Mouse (Mus musculus): ENCODE data around the gene Tjp2.
"Not testable (repeated sequence)": the region's sequence is repeated elsewhere in the genome, so short reads cannot be mapped to it uniquely, and the experiment has no call there.

Gene Tjp2

DNA sequence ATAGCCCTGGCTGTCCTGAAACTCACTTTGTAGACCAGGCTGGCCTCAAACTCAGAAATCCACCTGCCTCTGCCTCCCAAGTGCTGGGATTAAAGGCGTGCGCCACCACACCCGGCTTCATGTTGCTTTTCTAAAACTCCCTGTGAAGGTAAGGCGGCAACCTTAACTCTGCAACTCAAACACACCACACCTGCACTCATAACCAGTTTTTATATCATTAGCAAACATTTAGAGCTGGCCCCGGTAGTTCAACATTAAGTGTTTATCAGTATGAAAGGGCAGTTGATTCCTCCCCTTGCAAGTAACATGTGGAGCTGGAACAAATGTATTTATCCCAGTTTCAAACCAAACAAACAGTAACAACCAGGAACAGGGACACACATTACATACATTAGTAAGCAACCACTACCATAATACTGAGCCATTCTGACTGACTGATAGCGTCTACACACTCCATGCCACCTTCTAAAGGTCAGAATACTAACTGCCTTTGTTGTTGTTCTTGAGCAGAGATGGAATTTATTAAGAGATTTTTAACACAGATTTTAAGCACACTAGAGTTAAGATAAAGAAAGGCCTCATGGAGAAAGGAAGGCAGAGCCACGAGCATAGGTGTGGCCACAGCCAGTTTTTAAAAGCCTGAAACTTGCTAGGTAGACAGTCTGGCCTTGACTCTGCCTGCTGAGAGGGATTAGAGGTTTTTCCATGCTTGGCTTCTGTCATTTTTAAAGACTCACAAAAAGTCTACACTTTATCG lies 101.1 kb downstream of the Tjp2 start:
- no peak for DNase-seq (ENCODE audit: low read depth)

DNA sequence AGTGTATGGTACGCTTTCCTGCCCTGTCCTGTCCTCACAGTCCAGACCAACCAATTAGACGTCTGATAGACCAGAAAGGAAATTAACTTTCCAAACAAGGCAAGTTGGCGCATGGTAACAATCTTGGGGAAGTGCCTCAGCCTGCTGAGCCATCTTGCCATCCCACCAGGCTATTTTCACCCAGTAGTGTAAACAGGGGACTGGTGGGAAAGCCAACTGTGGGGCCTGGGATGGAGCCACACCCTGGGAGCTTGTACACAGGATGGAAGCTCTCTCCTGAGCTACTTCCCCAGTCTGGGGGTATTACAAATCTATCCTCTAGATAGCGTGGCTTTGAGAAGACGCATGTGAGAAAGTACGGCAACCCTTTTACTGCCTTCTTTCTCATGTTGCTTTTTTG lies 101.7 kb downstream of the Tjp2 start:
- DNase-seq (ENCODE audit: low read depth): no peak

DNA sequence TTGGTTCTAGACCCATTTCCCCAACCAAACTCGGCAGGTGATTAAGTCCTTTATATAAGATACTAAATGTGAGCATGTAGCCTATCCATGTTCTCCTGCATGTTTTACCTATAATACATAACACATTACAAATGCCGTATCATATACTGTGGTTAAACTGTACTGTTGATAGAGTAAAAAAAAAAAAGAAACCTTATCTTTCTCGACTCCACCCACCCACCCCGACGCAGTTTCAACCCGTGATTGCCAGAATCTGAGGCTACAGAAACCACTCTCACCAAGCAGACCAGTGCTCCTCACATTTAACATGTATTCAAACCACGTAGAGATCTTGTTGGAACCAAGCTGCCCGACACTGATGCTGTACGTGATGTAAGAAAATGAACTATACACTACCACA lies 102.2 kb downstream of the Tjp2 start:
- DNase-seq (ENCODE audit: low read depth): no peak

DNA sequence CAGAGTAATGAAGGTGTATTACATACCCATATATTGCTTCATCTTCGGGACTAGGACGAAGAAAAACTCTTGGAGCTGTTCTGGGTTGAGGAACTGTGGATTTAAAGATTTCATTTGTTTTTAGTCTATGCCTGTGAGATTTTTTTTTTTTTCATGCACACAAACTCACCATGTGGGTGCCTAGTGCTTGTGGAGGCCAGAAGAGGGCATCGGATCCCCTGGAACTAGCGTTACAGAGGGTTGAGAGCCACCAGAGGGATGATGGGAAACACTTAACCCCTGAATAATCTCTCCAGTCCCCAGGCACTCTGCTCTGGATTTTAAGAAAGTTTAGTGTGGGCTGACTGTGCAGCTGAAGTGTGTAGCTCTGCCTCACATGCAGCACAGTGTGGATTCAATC lies 104.0 kb downstream of the Tjp2 start:
- no peak for DNase-seq (ENCODE audit: low read depth)

DNA sequence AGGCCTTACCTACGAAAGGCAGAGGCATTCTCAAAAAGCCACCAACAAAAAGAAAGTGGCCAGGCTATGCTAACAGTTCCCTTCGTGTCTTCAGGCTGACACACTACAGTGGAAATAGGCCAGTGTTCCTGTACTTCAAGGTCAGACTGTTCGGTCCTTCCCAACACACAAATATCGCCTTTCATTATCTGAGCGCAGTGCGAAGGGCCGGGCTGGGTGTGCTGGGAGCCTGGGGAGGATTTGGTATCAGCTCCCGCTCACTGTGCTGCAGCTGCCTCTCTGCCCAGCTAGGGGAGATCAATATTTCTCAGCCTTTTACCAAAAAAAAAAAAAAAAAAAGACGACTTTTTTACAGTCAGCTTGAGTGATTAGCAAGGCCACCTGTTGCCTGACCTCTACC lies 106.1 kb downstream of the Tjp2 start:
- DNase-seq (ENCODE audit: low read depth): no peak

DNA sequence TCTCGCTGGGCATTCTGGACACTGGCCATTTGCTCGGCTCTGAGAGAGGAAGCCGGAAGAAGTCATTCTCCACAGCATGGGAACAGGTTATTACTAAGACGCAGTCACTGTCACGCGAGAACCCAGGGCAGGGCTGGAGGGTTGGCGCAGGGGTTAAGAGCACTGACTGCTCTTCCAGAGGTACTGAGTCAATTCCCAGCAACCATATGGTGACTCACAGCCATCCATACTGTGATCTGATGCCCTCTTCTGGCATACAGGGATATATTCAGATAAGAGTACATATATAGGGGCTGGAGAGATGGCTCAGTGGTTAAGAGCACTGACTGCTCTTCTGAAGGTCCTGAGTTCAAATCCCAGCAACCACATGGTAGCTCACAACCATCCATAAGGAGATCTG lies 113.2 kb downstream of the Tjp2 start:
- DNase-seq (ENCODE audit: low read depth): no peak

DNA sequence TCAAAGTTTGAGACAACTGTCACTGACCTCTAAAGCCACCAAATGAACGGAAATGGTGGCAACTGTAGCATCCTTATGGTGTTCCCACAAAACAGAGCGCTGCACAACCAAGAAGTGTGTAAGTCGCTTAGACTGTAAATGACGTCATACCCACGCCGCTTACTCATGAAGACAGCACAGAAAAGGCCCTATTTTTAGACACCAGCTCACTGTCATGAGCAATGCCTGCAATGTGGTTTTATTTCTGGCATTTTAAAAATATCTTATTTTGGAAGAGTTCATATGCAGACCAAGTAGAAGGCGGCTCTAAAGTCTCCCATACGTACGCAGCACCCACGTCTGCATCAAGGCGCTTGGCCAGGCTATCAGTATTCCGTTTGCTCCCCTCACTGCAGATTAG lies 117.1 kb downstream of the Tjp2 start:
- no peak for DNase-seq (ENCODE audit: low read depth)

DNA sequence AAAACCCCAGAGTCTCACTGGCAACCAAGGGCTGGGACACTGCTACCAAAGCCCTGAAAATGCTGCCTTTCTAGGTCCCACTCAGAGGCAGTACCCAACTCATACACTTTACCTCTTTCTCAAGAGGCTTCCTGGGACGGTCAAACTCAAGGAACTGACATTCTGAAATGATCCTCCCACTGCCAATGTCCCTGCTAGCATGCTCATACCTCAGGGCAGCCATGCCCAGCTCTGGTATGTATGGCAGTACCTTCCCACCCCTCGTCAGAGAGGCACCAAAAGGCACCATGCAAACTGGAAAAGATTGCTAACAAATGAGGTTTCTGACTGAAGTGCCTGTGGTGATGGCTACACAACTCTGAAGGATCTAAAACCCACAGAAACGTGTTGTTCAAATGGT lies 121.0 kb downstream of the Tjp2 start:
- DNase-seq (ENCODE audit: low read depth): no peak

DNA sequence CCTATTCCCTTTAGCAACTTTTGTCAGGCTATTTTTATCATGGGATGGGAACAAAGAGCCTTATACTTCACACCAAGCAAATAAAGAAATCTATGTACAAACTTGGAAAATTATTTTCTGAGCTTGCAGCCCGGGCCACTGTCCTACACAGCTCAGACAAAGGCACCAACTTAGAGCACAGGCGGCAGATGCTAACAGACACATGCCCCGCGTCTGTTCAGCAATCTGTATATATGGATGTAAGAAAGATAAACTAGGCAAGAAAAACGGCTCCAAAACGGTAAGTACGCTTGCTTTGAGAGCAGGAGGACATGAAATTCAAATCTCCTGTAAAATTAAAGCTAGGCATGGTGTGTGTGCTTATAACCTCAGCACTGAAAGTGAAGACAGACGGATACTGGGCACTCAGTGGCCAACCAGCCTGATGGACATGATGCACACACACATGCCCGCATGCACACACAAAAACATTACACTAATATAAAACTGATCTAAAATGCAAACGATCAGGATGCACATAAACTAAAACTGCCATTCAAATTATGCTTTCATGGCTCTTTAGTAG lies 122.2 kb downstream of the Tjp2 start:
- no peak for DNase-seq (ENCODE audit: low read depth)

DNA sequence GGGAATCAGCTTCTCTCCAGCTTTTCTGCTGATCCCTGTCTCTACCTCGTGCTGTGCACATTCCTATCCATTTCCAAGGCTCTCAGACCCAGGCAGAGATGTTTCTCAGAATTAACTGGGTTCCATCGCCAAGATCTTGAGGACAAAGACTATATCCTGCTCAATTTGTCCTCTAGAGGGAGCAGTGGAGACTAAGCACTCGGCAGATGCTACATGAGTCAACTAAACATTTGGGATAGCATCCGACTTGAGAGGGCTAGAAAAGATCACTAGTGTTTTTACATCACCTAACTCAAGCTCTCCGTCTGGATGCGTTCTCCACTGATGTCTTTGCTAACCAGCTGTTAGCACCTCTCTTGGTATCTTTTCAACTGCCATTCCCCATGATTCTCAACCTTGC lies 123.6 kb downstream of the Tjp2 start:
- no peak for DNase-seq (ENCODE audit: low read depth)

DNA sequence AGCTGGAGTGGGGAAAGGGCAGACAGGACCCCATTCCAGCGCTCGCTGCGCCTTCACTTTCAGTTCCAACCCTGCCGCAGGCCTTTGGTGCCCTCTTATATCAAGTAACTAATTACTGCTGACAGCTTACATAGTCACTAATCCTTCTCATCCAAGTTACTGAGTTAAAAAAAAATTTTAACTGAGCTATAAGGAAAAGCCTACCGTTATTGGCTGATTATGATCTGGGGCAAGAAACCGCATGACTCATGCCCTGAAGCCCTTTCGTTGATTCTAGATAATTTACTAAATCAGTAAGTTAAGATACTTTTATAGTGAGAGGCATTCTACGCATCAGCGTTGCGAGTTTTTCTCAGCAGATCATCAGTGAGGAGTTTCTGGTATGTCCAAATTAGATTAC lies 126.1 kb downstream of the Tjp2 start:
- DNase-seq (ENCODE audit: low read depth): no peak

DNA sequence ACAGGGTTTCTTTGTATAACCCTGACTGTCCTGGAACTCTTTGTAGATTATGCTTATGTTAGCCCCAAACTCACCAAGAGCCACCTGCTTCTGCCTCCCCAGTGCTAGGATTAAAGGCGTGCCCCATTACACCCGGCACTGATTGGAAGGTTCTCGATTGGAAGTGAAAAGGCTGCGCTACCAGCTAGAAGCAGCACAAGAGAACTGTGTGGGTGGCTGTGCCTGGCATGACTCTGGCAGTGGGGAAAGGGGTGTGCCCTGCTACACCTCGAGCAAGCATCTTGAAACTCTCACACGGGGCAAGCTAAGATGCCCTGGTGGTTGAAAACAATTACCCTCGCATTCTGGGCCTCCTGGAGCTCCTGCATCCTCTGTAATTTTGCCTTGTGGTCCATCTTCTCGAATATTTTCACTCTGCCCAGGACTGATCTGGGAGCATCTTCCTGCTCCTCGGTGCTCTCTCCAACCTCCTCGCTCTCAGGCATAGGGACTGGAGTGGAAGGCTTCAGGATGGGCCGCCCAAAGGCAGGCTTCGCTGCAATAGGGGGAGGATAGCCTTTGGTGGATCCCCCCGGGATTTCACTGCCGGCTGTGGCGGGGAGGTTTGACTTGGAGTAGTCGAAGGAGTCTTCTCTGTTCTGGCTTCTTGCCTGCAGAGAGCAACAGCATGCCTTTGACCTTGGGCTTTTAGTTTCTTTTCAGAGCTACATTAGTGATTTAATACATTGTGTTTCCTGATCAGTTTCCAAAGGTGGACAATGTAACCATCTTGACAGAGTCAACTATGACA lies 127.0 kb downstream of the Tjp2 start:
- DNase-seq (ENCODE audit: low read depth): no peak

DNA sequence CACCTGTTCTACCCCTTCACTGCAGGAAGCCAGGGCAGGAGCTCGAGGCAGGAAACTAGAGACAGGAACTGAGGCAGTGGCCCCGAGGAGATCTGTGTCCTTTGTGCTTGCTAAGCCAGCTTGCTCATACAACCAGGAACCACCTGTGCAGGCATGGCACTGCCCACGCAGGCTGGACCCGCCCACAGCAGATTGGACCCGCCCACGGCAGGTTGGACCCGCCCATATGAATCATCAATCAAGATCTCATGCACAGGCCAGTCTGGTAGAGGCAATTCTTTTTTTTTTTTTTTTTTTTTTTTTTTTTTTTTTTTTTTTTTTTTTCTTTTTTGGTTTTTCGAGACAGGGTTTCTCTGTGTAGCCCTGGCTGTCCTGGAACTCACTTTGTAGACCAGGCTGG lies 132.8 kb downstream of the Tjp2 start:
- not testable (repeated sequence) for DNase-seq (ENCODE audit: low read depth)

DNA sequence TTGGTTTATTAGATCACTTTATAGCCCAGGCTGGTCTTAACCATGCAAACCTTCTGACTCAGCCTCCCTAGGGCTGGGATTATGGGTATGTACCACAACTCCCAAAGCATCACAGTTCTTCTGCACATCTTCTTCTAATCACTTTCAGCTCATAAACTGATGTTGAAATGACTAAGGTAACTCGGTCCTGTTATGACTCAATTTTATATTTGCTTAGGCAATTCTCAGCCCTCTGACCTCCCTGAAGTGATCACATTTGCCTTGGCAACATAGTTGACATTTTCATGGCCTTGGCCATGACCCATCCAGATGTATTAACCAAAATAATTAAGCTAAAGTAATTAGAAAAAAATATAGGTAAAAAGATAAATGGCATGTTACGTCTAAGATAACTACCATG lies 134.5 kb downstream of the Tjp2 start:
- DNase-seq (ENCODE audit: low read depth): no peak

DNA sequence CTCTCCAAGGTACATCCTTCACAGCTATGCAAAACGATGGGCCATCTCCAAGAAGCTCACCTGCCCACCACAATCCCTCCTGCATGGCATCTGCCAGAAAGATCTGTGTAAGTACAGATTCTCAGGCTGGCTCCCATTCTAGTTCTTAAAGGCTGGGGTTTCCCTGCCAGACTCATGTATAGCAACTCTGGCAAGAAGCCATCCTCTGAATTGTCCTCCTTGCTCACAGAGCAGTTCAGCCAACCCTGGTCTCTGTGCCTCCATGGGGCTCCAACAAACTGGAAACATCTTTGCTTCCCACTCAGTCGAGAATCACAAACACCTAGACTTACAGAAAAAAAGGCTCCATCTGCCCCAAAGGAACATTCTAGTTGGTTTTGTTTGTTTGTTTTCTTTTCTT lies 139.5 kb downstream of the Tjp2 start:
- no peak for DNase-seq (ENCODE audit: low read depth)

DNA sequence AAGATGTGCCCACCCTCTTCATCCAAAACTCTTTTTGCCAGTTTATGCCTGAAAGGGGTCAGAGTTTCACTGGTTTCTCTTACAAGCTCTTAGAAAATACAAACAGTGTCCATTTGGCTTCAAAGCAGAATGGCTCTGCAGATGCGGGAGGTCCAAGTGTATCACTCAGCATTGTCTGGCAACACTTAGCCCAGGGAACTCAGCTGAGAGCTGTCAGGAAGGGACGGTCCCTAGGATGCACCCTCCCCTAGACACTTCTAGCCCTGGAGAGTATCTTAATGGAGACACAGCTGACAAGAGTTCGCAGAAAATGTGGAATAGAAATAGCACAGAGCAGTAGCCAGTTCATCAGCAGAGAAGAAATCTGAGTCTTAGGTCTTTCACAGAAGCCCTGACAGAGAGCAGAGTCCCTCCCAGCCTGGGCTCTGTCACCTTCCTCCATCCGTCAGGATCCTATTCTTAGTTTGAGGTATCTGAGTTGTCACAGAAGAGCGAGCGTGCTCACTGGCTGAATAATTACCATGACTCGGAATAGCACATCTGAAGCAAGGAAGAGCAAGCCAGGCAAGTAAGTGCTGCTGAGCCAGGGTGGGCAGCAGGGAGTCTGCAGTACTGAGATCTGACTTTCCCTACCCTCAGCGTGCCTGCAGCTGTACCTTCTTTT lies 144.3 kb downstream of the Tjp2 start:
- no peak for DNase-seq (ENCODE audit: low read depth)

DNA sequence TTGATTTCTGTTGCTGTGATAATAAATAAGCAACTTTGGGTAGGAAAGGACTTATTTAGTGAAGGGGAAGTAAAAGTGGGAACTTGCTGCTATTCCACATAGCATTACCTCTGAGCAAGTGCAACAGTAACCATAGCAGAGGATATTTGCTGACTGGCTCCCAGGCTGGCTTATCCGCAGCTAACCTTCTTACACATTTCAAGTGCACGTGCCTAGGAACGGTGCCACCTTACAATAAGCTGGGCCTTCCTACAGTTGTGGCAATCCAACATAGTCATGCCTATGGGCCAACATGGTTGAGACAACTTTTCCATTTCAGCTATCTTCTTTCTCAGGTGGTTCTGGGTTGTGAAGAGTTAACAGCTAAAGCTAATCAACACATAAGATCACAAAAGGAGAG lies 147.2 kb downstream of the Tjp2 start:
- no peak for DNase-seq (ENCODE audit: low read depth)

DNA sequence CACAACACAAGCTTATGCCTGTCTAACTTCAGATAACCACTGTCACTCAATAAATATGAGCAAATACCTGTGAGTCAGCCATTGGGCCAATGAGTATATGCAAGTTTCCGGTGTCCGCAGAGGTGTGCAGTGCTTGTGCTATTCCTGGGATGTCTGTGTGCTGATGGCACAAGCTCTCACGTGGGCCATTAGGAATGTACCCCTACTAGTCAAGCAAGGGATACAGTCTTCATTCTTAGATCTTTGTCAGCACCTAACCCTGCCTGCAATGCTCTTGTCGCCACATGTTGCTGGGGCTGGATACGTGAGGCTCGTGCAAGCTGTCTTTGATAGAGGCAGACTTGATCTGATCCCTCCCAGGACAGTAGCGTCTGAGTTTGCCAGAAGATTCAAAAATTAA lies 148.3 kb downstream of the Tjp2 start:
- no peak for DNase-seq (ENCODE audit: low read depth)

DNA sequence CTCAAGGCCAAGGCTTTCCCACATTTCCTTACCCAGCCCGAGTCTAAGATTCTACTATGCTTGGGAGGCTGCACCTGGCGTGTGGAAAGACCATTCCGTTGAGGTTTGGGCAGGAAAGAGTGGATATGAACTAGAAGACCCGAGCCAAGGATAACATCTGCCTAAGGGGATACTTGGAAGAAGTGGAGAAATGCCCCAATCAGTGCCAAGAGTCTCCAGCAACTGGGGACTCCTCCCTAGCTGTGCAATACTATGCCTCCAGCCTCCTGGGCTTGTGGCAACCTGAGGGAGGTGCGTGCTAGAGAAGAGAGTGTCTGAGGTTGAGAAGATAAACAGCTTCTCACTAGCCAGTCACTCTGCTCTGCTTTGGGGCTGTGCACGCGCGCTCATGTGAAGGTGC lies 148.9 kb downstream of the Tjp2 start:
- DNase-seq (ENCODE audit: low read depth): no peak

DNA sequence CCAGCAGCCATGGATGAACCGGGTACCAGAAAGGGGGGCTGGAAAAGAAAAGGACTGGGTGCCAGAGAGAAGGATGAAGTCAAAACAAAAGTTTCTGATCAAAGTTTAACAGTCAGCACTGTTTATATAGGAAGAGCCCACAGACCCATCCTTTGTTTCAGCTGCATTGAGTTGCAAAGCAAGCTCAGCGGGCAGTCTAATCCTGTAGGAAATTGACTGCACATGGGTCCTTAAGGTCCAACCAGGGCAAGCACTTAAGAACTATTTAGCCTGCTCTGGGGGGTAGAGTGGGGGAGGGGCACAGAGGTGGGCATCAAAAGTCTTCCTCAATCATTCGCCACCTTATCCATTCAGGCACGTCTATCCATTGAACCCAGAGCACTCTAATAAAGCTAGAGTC lies 151.7 kb downstream of the Tjp2 start:
- DNase-seq (ENCODE audit: low read depth): no peak

DNA sequence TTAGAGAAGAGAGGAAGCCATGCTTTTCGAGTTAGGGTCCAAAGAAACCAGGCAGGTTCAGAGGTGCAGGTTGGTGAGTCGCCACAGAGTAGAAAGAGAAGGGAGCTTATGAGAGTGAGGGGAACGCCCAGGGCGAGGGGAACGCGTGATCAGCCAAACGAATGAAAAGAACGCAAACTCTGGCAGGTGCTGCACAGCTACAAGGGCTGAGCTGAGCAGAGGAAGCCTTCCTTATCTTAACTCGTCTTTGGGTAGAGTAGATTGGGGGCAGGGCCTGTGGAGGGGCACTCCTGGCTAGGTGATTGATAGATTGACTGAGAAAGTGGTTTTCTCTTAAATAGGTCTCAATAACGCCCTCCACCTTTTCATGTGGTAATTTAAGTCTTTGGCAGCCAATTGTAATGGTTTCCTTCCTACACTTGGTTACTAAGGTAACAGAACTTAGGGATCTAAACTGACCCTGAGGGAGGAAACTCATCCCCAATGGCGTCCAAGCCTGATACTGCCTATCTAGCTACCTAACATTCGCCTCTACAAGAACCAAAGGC lies 160.4 kb downstream of the Tjp2 start:
- DNase-seq (ENCODE audit: low read depth): no peak

DNA sequence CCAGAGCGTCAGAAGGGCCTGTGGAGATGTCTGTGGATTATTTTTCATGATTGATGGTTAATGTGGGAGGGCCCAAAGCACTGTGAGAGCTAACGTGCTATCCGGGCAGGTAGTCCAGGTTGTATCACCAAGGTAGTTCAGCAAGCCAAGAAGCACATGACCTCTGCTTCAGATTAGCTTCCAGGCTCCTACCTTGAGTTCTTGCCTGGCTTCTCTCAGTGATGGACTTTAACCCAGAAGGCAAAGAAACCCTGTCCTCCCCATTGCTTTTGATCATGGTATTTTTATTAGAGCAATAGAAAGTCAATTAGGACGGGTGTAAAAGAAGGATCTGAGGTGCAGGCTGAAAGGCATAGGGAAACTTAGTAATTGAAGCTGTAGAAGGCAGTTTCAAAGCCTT lies 161.2 kb downstream of the Tjp2 start:
- no peak for DNase-seq (ENCODE audit: low read depth)

DNA sequence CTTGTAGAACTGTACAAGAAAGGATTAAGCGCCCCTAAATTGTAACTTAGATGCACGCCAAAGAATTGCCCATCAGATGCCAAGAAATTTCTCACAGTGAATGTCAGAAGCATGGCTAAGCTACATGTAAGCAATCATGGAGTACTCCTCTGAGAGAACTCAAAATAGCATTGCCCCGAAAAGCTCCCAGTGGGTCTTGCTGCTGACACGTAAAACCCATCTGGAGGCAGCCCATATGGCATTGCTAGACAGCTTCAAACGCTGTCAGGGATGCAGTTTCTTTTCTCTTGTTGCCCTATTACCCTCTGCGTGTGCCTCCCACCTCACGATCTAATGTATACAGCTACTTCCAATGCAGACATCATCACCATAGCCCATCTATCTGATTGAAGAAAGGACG lies 166.0 kb downstream of the Tjp2 start:
- DNase-seq (ENCODE audit: low read depth): no peak
